Mouse (Mus musculus): Measurements from ENCODE around the gene Fbxo45. TPM values are rescaled to one million over a fixed set of nuclear protein-coding genes. Genes with fewer than 3 reads are reported as not detected.

The Fbxo45 gene
- total and polyA plus RNA-seq, 3 experiments, result 3.3 to 13.5 (median 10.8) TPM

DNA sequence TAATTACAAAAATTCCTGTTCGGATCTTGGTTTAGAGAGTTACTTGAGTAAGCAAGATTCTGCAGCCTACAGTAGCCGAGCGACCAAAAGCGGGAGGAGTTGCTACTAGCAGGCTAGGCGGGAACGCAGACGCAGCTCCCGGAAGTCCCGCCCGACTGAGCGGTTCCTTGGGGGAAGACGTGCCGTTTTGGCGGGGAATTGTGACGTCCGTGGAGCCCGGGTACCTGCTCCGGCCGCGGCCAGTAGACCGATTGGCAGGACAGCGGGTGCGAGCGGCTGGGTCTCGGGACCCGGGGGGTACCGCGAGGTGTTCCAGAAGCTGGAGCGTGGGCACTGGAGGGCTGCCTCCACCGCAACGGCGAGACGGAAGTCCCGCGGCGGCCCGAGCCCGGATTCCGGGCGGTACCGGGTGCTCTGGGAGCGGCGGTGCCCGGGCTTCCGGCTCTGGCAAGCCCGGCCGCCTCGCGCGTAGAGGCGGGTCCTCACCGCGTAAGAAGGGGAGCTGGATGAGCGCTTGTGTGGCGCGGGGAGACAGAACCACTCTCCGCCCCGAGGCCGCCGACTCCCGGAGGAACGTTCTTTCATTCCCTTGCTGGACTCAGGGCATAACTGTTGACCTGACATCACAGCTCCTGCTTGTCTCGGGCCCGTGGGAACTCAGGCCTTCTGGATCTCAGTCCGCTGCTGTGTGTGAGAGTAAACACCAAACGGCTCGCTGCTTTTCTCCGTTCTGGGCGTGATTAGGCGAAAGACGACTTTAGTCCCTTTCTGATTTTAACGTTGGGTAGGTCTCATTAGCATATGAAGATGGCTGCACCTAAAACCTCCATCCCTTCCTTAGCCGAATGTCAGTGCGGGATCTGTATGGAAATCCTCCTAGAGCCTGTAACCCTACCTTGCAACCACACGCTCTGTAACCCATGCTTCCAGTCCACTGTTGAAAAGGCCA lies 30.6 kb upstream of the Fbxo45 start, which contains the start of gene Rnf168:
TSS of gene Rnf168 (plus strand) at position 152 of the 949 bp plus-strand sequence.
- Histone ChIP-seq H3K79me2 (replicated peaks; ENCODE audit: control insufficient read depth, insufficient read depth, low read length) (no peaks in the 10 kb centered on the region; the same call in 1 of the 2 replicates), H3K9ac (ENCODE audit: low read depth, low read length) (peak within 1 kb of the TSS; percentile 92), H3K4me1 (ENCODE audit: control insufficient read depth, insufficient read depth, low read length) (peaks cover 3% of the 10 kb centered on the region), H3K27me3 (ENCODE audit: control insufficient read depth, insufficient read depth, low read length) (no peaks in the 10 kb centered on the region), H3K36me3 (ENCODE audit: control insufficient read depth, insufficient read depth, low read length) (peaks cover 13% of the 10 kb centered on the region), H3K4me3 (peak within 1 kb of the TSS; percentile 79), H3K27ac (peak within 1 kb of the TSS; percentile 93)
- intact Hi-C loops (cut with DNase I), result loop anchor here (1.0 to 10.0 kb wide), 5 partner anchors 30 to 327 kb away; partner anchors contain the start of genes Fbxo45, Tfrc and Wdr53
- peak; percentile 94 for DNase-seq
- TF ChIP-seq POLR2A (IDR thresholded peaks at IDR 0.05; ENCODE audit: insufficient read depth, low read depth, low read length) (peak; percentile 77), CTCF (IDR thresholded peaks at IDR 0.05) (no peak), EP300 (IDR thresholded peaks at IDR 0.05; ENCODE audit: insufficient read depth, low read depth, low read length) (0 out of 2 replicates have a peak, but pooled peaks have one; percentile 50)
- WGBS, result under 1% methylated on average over 75 of the region's 75 CpGs

DNA sequence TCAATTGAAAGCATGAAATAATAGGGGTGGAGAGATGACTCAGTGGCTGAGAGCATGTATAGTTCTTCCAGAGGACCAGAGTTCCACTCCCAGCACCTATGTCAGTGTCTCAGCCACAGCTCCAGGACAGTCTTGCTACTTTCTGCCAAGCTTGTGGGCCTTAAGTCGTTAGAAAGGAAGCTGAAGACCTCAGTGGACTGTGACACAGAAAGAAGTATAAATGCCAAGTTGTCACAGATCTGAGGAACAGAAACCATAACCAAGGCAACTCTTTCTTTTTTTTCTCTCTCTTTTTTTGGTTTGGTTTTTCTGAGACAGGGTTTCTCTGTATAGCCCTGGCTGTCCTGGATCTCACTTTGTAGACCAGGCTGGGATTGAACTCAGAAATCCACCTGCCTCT lies 28.9 kb upstream of the Fbxo45 start:
- Histone ChIP-seq H3K79me2 (replicated peaks; ENCODE audit: control insufficient read depth, insufficient read depth, low read length) (no peaks in the 10 kb centered on the region; the same call in 1 of the 2 replicates), H3K27ac (no peak overlapping the region), H3K36me3 (ENCODE audit: control insufficient read depth, insufficient read depth, low read length) (peaks cover 11% of the 10 kb centered on the region), H3K4me1 (ENCODE audit: control insufficient read depth, insufficient read depth, low read length) (peaks cover 3% of the 10 kb centered on the region), H3K4me3 (no peak overlapping the region), H3K27me3 (ENCODE audit: control insufficient read depth, insufficient read depth, low read length) (no peaks in the 10 kb centered on the region), H3K9ac (ENCODE audit: low read depth, low read length) (no peak overlapping the region)
- intact Hi-C loops (cut with DNase I), result loop anchor here (2.0 to 10.0 kb wide), 3 partner anchors 153 to 329 kb away; partner anchors contain the start of gene Tfrc
- 68% methylated on average over 1 of the region's 1 CpGs for WGBS
- TF ChIP-seq POLR2A (IDR thresholded peaks at IDR 0.05; ENCODE audit: insufficient read depth, low read depth, low read length), result no peak
- no peak for TF ChIP-seq CTCF (IDR thresholded peaks at IDR 0.05)
- no peak for TF ChIP-seq EP300 (IDR thresholded peaks at IDR 0.05; ENCODE audit: insufficient read depth, low read depth, low read length)
- DNase-seq, result no peak

DNA sequence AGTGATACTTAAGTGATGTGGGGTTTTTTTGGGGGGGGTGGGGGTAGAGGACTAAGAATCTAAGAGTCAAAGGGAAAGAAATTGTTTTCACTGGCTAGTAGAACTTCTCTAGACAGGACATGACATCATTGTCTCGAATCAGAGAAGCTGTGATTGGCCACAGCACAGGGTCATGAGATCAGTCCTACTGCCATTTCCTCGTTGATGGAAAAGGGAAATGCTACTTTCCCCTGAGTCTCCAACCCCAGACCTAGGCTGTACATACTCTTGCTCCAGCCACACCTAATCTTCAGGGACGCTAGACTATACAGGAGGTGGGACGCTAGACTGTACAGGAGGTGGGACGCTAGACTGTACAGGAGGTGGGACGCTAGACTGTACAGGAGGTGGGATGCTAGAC lies 28.1 kb upstream of the Fbxo45 start:
- intact Hi-C loops (cut with DNase I), result loop anchor here (5.0 to 10.0 kb wide), 2 partner anchors 187 to 330 kb away; partner anchors contain the start of gene Tfrc
- Histone ChIP-seq H3K9ac (ENCODE audit: low read depth, low read length) (no peak overlapping the region), H3K79me2 (replicated peaks; ENCODE audit: control insufficient read depth, insufficient read depth, low read length) (no peaks in the 10 kb centered on the region), H3K27me3 (ENCODE audit: control insufficient read depth, insufficient read depth, low read length) (no peaks in the 10 kb centered on the region), H3K36me3 (ENCODE audit: control insufficient read depth, insufficient read depth, low read length) (peaks cover 11% of the 10 kb centered on the region), H3K4me3 (no peak overlapping the region), H3K4me1 (ENCODE audit: control insufficient read depth, insufficient read depth, low read length) (peaks cover 3% of the 10 kb centered on the region), H3K27ac (no peak overlapping the region)
- no peak for TF ChIP-seq CTCF (IDR thresholded peaks at IDR 0.05)
- TF ChIP-seq POLR2A (IDR thresholded peaks at IDR 0.05; ENCODE audit: insufficient read depth, low read depth, low read length), result no peak
- TF ChIP-seq EP300 (IDR thresholded peaks at IDR 0.05; ENCODE audit: insufficient read depth, low read depth, low read length), result no peak
- WGBS, result 83% methylated on average over 6 of the region's 6 CpGs
- no peak for DNase-seq

DNA sequence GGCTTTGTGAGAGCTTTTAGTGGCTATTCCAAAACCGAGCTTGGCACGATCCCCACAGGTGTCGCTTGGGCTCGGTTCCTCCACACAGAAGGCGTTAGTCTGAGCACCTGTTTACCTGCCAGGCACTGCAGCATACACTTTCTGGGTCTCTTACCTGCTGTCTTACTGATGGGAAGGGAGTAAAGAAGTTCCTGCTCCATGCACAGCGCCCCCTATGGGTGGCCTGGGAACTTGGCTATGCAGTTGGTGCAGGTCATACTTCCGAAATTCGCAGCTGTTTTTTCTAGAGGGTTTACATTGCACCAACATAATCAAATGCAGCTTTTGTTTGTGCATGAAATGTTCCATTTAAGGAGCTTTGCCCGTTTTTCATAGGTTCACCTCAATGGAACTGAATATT lies 26.4 kb upstream of the Fbxo45 start:
- intact Hi-C loops (cut with DNase I), result loop anchor here (5.0 to 10.0 kb wide), 2 partner anchors 61 to 331 kb away; partner anchors contain the start of gene Tfrc
- 59% methylated on average over 9 of the region's 9 CpGs for WGBS
- Histone ChIP-seq H3K79me2 (replicated peaks; ENCODE audit: control insufficient read depth, insufficient read depth, low read length) (no peaks in the 10 kb centered on the region), H3K27ac (no peak overlapping the region), H3K27me3 (ENCODE audit: control insufficient read depth, insufficient read depth, low read length) (no peaks in the 10 kb centered on the region), H3K9ac (ENCODE audit: low read depth, low read length) (no peak overlapping the region), H3K4me3 (no peak overlapping the region), H3K4me1 (ENCODE audit: control insufficient read depth, insufficient read depth, low read length) (peaks cover 2% of the 10 kb centered on the region), H3K36me3 (ENCODE audit: control insufficient read depth, insufficient read depth, low read length) (peaks cover 2% of the 10 kb centered on the region; the same call in 1 of the 2 replicates)
- TF ChIP-seq CTCF (IDR thresholded peaks at IDR 0.05) (peak; percentile 69), POLR2A (IDR thresholded peaks at IDR 0.05; ENCODE audit: insufficient read depth, low read depth, low read length) (no peak), EP300 (IDR thresholded peaks at IDR 0.05; ENCODE audit: insufficient read depth, low read depth, low read length) (no peak)
- no peak for DNase-seq

DNA sequence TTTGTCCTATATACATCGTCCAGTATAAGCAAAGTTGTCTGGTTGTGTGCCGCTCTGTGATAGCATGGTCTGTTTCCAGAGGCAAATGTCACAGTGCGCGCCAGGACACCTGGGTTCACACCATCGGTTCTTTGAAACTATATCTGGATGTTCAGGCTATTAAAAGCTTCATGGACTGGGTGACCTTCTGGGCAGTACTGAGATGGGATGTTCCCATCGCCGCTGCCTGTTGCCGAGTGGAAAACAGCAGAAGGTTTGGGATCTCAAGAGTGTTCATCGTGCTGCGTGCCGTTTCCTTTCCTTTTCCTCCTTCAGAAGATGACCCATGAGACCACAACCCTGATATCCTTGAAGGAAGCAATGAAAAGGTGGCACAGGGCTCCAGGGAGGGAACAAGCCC lies 24.3 kb upstream of the Fbxo45 start, which contains the start of gene Smco1:
TSS of gene Smco1 (plus strand) at position 178 of the 400 bp plus-strand sequence.
- Histone ChIP-seq H3K36me3 (ENCODE audit: control insufficient read depth, insufficient read depth, low read length) (no peaks in the 10 kb centered on the region), H3K27me3 (ENCODE audit: control insufficient read depth, insufficient read depth, low read length) (no peaks in the 10 kb centered on the region), H3K4me1 (ENCODE audit: control insufficient read depth, insufficient read depth, low read length) (no peaks in the 10 kb centered on the region), H3K4me3 (peak within 1 kb of the TSS; percentile 43), H3K79me2 (replicated peaks; ENCODE audit: control insufficient read depth, insufficient read depth, low read length) (no peaks in the 10 kb centered on the region), H3K27ac (peak within 1 kb of the TSS; percentile 90), H3K9ac (ENCODE audit: low read depth, low read length) (peak within 1 kb of the TSS; percentile 68)
- TF ChIP-seq POLR2A (IDR thresholded peaks at IDR 0.05; ENCODE audit: insufficient read depth, low read depth, low read length) (peak; percentile 81), CTCF (IDR thresholded peaks at IDR 0.05) (no peak), EP300 (IDR thresholded peaks at IDR 0.05; ENCODE audit: insufficient read depth, low read depth, low read length) (0 out of 2 replicates have a peak, but pooled peaks have one; percentile 40)
- intact Hi-C loops (cut with DNase I), result loop anchor here (5.0 to 10.0 kb wide), 2 partner anchors 59 to 334 kb away; partner anchors contain the start of gene Tfrc
- peak; percentile 32 to 54 for DNase-seq
- WGBS, result 45% methylated on average over 11 of the region's 11 CpGs
